Mouse (Mus musculus) layer of hippocampus, postnatal 14 days (tissue): ENCODE results near the gene Exosc2. TPM values are rescaled to one million over a fixed set of nuclear protein-coding genes. Genes with fewer than 3 reads are reported as not detected.
A peak's percentile ranks its signal among the peaks of the same experiment; 100 is the strongest.
"Not testable (repeated sequence)": the region's sequence is repeated elsewhere in the genome, so short reads cannot be mapped to it uniquely, and the experiment has no call there.

Experiments
- DNase-seq, 2 experiments: peaks; one replicate each; pipeline ENCODE4 v3.0.0; 2021 to 2022; ENCODE audit warnings: low spot score in 2 of 2, mixed read lengths in 1 of 2
- total RNA-seq, 2 experiments: library from RNA; stranded (reverse); gene quantifications; 2 replicates each; pipeline ENCODE4 v1.2.3; 2021

Exosc2 gene
- total RNA-seq, 2 experiments from 2014 or later = 17.9 TPM

DNA sequence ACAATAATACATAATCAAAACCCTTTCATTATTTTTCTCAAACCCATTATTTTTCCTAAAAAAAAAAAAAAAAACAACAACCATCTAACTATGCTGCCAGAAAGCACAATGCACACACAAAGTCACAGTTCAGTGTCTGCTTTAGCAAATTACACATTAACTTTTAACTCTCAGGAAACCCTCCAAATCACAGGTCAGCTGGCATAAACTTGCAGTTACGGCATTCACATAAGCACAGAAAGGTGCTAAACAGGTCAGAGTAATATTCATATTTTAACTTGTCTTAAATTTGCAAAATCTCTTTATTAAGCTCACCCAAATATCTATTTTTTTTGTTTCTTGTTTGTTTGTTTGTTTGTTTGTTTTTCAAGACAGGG, 6.7 kb upstream of the Exosc2 start:
- DNase-seq = no peak

DNA sequence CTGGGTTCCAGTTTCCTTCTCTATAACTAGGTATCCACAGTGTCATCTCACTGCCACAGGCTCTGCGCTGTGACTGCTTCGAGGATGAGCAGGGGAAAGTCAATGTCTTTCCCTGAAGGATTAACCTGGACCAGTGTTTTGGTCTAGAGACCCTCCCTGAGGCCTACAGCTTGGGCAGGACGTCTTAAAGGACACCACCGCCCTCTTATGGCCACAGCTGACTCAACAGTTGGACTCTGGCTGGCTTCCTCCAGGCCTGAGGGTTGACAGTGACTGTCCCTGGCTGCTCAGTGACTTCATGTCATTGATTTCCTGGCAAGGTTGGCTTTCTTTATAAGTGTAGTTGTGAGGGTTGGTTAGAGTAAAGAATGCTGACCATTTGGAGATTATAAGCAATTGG, 3.2 kb upstream of the Exosc2 start:
- DNase-seq = no peak

DNA sequence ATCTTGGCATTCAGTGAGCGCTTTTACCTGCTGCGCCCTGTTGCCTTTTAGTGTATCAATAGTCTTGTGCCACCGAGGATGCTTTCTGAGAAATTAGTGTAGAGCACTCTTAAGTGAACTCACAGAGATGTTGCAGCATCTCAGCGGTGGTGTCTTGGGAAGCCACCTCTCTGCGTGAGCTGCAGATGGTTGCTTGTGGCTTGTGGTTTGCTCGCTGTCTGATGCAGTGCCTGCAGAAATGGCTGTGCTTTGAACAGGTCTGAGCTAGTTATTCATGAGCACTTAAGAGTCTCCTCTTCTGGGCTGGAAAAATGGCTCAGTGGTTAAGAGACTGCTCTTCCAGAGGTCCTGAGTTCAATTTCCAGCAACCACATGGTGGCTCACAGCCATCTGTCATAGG, 8.1 kb downstream of the Exosc2 start:
- no peak for DNase-seq

DNA sequence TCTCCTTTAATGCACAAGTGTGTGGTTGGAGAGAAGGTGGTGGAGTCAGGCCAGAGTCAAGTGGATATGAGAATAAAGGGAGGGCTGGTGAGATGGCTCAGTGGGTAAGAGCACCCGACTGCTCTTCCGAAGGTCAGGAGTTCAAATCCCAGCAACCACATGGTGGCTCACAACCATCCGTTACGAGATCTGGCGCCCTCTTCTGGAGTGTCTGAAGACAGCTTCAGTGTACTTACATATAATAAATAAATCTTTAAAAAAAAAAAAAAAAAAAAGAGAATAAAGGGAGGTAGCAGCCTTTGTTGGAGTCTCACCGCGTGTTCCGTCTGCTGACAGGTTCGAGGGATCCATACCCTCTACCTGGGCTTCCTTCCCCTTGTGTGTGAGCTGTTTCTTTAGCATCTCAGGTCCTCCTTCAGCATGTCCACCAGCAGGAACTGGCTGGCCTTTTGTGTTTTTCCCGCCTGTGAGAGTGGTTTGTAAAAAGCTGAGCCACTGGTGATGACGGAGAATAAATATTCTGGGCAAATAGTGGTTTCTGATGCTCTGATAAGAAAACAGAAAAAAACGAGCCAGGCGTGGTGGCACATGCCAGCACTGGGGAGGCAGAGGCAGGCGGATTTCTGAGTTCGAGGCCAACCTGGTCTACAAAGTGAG, 10.7 kb downstream of the Exosc2 start:
- not testable (repeated sequence) for DNase-seq

DNA sequence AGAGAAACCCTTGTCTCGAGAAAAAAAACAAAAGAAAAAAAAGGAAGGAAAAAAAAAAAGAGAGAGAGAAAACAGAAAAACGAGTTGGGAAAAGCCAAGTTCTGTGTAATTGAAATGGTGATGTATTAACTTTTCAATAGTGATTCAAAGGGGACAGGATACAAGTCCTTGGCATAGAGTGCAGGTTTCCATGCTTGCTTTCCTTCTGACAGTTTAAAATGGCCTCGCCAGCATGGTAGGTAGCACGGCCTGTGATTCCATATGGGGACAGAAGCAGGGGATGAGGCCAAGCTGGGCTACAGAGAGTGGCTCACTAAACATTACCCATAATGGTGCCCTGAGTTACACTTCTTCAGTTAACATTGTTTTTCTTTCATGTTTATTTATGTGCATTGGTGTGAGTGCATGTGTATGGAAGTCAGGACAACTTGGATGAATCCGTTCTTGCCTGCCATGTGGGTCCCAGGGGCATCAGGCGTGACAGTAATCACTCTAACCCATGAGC, 11.3 kb downstream of the Exosc2 start:
- no peak for DNase-seq

DNA sequence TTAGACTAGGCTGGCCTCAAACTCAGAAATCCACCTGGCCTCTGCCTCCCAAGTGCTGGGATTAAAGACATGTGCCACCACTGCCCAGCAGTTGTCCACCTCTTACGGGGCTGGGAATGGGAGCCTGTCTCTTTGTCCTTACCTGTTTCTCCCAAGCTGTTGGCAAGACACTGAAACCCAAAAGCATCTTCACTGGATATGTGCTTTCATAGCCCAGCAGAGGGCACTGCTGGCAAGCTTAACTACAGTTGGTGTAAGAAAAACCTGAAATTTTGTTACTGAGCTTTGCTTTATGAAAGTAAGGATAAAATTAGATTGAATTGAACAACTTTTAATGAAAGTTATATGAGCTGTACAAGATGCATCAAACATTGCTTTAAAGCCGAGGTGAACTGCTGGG, 13.2 kb downstream of the Exosc2 start:
- DNase-seq = peak; percentile 61 to 67

DNA sequence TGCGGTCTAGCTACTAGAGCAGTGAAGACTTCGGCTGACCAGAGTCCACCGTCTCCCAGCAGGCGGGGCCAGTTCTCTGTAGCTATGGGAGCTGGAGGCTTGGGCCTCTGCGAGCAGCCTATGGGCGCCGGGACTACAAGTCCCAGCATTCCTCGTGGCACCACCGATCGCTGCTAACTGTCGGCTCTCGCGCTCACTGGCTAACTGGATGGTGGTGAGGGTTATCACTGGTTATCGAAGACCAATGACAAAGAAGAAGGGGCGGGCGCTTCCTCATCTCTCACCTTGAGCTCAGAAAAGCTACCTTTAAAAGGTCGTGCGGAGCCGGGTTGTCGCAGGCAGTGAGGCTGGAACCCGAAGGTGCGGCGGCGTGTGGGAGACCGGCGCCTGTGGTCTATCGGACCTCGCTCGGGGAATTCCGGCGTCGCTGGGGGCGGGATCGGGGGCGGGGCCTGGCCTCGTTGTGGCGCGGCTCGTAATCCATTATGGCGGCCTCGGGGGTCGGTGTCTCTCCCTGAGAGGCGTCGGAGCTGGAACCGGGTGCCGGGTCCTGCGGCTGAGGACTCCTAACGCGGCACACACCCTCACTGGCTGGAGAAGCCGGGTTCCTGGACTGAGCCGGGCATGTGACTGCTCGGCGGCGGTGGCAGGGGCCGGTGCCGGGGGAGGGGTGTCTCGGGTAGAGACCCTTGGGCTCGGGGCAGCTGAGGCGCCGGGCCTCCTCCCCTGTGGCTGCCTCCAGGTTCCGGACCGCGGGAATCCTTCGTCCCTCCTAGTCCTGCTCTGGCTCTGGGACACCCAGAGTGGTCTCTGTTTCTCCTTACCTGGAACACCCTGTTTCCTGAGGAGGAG, 17.8 kb downstream of the Exosc2 start, which contains the start of gene Abl1:
Gene Abl1, plus strand, starts transcription at position 303 of the 852 bp plus-strand sequence.
- DNase-seq = peak; percentile 92 to 97

DNA sequence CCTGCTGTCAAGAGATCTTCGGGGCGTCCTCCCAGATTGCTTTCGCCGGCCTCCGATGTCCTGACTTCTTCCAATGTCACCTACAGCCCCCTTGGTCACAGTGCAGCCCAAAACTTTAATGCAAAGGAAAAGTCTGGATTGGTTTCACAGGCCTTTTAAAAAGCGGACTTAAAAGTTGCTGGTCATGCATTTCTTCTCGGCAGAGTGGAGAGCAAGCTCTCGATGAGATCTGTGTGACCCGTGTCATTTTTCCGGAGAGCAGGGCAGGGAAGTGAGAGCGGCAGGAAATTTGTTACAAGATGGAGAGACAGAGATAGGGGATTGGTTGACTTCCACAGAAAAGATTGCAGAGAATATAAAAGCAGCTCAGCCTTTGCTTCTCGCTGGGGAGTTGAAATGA, 18.5 kb downstream of the Exosc2 start:
- DNase-seq = no peak

DNA sequence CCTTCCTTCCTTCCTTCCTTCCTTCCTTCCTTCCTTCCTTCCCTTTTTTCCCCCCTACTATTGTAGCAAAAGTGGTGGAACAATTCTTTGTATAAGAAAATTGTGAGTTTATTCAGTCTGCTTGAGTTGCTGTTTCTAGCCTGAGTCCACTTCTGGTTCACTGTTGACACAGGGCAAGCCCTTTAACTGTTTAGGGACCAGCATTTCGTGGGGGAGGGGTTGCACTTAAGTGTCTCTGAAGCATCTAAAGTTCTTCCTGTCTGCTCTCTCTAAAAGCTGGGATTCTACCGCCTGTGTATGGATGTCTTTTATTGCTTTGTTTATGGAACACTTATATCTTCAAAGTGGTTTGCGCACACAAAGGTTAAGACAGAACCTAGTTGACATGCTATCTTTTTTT, 19.5 kb downstream of the Exosc2 start:
- no peak for DNase-seq

DNA sequence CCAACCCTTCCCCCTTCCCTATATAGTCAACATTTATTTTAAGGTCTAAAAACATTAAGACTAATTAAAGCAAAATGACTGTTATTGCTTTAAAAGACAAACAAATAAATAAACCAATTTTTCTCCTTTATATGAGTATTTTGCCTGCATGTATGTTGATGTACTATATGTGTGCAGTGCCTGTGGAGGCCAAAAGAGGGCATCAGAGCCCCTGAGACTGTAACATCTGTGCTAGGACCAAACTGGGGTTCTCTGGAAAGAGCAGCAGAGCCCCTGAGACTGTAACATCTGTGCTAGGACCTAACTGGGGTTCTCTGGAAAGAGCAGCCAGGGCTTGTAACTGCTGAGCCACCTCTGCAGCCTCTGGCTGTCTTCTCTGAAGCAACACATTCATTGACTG, 27.7 kb downstream of the Exosc2 start:
- no peak for DNase-seq

DNA sequence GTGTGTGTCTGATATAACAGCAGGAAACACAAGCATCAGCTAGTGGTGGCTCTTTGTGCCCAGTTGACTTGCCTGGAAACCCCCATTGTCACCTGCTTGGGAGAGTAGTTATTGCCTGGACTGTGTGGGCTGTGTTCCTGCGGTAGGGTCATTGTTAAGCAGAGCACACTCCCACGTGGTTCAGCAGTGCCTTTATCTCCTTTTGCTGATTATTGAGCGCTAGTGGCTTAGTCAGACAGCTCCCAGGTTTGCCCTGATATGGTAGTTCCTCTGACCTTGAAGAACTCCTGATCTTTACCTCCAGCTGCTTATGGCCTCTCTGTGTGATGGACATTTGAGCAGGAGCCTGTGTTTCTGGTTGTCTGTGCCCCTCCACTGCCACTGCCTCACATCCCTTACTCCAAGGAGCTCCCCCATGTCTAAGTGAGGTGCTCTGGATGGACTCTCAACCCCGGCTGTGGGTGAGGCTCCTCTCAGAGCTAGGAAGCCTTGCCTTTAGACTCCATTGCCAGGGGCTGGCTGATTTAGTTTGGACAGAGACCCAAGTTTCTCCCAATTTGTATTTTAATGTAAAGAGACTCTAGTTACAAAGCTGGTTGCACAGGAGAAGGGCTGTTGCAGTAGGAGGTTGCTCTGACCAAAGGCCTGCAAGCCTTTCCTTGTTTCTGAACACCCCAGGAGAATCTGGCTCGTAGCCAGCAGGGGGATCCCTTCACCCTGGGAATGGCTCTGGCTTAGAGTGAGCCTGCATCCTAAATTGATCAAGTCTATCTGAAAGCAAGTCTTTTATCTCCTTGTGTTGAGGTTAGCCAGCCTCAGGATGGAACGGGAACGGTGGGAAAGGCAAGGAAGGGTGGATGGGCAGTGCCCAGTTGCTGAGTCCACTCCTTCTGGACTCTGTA, 30.3 kb downstream of the Exosc2 start:
- DNase-seq = no peak

DNA sequence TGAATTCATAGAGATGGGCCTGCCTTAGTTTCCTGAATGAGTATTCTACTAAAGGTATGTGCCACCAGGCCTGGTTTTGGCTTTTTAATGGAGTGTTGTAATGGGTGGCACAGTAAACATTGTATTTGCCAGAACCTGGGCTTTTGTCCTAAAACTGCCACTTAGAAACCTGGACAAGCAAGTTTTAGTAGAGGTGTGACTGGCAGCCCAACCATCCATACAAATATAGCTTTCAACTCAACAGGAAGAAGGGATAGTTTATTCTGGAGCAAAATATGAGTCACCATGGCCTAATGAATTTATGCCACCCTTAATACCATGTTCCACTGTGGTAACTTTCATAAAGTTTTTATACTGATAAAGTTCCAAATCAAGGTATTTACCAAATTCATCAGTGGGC, 32.7 kb downstream of the Exosc2 start:
- no peak for DNase-seq

DNA sequence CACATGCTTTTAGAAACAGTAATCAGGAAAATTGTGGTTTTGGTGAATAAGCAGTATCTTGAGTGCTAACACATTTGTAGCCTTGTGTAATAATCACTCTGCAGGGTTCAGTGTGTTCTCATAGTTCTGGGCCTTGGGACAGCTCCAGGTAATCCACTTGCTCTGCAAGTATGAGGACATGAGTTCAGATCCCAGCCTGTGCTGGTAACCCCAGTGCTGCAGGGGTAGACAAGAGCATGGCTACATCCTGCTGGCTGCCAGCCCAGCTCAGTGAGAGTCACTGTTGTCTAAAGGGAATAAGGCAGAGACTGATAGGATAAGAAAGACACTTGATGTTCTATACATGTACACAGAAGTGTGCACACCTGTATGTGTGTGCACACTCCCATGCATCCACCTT, 35.4 kb downstream of the Exosc2 start:
- no peak for DNase-seq

DNA sequence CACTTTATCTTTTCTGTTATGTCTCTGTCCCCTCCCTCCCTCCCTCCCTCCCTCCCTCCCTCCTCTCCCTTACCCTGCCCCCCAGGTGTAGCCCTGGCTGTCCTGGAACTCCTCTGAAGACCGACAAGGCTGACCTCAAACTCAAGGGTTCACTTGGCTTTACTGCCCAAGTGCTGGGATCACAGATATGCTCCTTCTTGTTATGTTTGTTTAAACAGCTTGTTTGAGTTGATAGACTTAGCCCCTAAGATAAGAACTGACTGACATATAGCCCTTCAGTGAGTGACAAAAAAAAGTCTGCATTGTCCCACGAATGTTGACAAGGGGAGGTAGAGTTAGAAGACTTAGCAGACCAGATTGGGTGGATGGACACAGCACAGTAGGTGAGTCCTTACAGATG, 36.0 kb downstream of the Exosc2 start:
- DNase-seq = no peak

DNA sequence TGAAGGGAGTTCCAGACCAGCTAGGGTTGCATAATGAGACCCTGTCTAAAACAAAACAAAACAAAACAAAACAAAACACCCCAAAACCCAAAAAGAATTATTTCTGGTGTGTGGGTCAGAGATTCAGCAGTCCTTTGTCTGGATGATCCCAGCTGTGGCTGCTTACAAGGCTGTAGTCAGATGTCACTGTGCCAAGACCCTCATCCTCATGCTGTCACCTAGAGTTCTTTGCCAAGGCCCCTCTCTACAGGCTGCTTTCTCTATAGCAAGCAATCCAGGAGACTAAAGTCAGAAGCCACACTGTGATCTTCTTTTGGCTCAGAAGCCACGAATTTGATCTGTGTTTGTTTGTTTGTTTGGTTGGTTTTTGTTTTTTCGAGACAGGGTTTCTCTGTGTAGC, 42.2 kb downstream of the Exosc2 start:
- DNase-seq = no peak

DNA sequence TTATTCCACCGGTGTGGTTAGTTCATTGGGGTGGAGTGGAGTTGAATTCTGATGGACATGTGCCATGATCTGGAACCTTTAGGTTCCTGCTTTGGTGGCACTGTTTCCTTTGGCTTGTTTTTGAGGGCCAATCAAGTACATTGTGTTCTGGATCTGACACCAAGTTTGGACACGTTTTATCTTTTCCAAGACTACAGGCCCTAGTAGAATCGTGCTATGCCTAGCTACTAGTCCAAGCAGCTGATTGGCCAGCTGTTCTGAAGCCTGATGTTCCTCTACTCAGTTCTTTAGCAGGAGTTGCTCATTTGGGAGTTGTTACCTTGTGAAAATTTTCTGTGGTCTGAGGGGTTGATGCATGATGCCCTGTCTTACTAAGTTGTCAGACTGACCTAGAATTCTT, 43.3 kb downstream of the Exosc2 start:
- DNase-seq = no peak

DNA sequence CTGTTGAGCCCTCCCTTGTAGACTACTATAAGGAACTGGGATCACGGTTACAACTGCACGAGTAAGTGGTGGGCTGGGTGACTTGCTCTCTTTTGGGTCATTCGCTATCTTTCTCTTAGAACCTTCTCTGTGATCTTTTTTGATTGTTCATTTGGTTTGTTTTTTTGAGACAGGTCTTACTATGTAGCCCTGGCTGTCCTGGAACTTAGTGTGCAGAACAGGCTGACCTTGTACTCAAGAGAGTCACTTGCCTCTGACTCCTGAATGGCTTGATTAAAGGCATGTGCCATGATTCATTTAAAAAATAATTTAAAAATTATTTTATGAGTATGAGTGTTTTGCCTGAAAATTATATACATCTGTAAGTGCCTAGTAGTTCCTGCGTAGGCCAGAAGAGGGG, 44.3 kb downstream of the Exosc2 start:
- no peak for DNase-seq

DNA sequence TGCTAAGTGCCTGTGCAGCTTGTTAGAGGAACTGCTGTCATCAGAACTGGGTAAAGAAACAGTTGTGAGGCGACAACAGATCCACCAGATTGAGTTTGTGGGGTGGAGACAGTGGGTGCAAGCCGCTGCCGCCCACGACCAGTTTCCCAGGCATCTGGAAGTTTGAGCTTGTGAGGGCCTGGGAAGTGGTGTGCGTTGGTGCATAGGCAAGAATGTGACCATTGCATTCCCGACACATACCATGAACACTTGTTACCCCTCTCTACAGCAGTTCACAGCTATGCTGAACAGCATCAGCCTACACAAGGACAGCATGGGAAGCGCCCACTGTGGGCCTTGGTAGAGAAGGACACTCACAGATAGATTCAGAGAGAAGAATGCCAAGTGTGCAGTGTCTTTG, 45.5 kb downstream of the Exosc2 start:
- peak in 1 of 2 experiments; percentile 36 for DNase-seq

DNA sequence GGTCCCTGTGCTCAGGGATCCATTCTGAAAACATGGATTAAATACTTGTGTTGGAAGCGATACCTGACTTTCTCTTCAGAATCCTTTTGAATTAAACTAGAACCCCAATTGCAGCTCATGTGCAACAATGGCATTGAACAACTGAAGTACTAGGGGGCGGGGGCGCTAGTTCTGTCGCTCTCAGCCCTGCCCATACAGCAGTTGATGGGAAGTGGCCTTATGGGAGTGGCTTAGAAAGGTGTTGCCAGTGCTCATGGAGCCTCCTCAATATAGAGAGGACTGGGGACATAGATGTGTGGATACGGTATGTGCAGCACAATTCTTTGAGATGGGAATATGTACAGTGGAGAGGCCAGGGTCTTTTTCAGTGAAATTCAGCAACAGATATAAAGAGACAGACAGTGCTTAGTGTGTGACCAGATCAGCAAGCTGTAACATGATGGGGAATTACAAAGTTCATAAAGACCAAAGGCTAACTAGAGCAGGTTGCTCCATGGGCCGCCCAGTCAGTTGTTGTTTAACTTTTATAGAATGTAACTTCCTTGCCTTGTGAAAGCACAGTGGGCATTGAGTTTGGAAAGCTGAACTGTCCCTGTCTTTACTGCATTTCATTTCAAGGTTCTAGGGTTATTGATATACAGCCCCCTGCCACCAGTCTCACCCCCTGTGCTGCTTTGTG, 48.8 kb downstream of the Exosc2 start:
- DNase-seq = no peak

DNA sequence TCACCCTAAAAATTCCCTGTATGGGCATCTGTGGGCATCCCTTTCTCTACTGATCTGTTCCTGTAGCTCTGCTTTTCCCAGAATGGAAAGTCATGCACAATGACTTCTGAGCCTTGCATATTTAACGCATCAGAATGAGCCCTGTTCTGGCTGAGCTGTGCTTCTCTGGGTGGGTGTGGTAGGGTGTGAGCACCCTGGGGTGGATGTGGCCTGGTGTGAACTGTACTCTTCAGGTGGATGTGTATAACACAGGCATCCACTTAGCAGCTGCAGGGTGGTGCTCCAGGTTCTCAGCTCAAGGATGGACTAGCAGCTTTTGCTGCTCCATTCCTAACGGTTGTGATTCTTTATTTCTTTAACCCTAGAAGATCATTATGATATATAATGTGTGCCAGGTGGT, 49.4 kb downstream of the Exosc2 start:
- no peak for DNase-seq

DNA sequence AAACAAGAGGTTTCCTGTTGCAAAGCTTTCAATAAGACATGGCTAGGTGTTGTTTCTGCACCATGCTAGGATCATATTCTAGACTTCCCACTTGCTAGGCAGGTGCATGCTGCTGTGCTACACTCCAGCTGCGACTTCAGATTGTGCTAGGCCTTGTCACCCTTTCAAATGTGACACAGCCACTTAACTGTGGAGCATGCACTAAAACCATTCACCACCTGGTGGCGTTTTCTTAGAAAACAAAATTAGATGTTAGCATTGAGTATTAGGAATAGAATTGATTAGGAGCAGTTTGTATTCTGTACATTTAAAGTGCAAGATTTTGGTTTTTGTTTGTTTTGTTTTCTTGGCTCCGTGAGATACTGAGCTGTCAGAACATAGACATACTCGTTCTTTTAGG, 50.3 kb downstream of the Exosc2 start:
- DNase-seq = no peak
